Mouse (Mus musculus): ENCODE results near the gene Pafah2. TPM values are rescaled to one million over a fixed set of nuclear protein-coding genes. Genes with fewer than 3 reads are reported as not detected.

Gene Pafah2
- polyA plus RNA-seq, 1 experiment, result 8.9 TPM

DNA sequence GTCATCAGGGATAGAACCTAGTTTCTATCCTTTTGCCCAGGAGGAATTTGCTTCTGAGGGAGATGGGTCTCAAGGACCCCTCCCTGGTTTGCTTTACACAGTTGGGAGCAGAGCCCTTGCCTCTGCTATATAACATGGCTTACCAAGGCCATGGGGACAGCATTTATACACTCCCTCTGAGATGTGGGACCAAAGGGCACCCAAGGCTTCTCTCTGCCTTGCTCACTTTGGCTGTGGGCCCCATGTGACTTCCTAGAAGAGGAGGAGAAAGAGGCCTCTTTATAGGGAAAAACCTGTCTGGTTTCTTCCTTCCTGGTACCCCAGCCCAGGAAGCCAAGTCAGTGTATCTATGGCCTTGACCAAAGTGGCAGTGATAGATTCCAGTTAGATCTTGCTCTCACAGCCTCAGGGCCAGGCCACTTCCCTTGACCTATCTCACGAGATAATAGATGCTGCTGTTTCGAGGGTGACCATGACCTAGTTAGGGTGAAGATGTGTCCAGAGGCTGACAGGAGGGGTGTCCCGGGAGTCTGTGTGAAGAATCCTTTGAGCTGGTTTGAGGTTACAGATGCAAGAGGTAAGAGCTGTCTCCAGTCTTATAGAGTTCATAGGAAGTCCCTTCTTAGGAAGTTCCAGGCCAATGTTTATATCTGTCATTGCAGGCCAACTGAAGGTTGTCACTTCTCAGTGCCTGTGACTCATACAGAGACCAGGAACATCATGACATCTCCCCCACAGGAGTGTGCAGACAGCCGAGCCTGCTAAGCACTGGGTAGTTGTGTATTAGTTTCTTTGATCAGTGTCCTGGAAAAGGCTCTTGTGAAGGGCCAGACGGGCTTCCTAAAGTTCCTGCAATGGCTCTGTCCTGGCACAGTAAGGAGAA, 42.4 kb upstream of the Pafah2 start:
- no peak for TF ChIP-seq POLR2A (IDR thresholded peaks at IDR 0.05; ENCODE audit: extremely low read depth, insufficient read depth, low read length)
- no peak for TF ChIP-seq CTCF (IDR thresholded peaks at IDR 0.05; ENCODE audit: extremely low read depth, insufficient read depth, low read length)
- Histone ChIP-seq H3K4me1 (ENCODE audit: control insufficient read depth, insufficient read depth, low read length) (no peaks in the 10 kb centered on the region), H3K27ac (ENCODE audit: insufficient read depth, low read length) (no peak overlapping the region), H3K4me3 (ENCODE audit: insufficient read depth, low read length) (no peak overlapping the region)

DNA sequence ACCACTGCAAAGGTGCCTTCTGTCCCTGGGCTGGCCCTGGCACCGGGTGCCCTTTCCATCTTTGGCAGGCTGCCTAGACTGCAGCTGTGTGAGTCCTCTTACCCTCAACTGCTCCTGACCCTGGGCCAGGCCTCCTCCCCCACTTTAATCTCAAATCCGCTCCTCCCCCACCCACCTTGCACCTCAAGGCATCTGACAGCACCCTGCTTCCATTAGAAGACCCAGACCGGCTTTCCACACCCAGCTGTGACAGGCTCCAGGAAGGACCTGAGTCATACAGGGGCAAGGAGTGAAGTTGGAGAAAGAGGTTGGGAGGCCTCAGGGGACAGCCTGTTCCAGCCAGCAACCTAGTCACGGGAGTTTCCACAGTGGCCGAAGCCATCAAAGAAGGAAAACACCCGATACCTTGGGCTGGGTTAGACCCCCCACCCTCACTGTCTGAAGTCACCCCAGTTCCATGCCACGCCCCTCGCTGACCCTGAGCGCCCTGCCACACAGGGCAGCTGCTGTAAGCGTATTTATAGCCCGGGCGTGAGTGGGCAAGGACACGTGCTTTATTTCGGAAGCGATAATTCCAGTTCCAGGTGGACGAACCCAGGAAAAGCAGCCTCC, 40.2 kb upstream of the Pafah2 start:
- H3K27ac ChIP-seq (ENCODE audit: insufficient read depth, low read length), result no peak overlapping the region
- H3K4me1 ChIP-seq (ENCODE audit: control insufficient read depth, insufficient read depth, low read length), result no peaks in the 10 kb centered on the region
- H3K4me3 ChIP-seq (ENCODE audit: insufficient read depth, low read length), result no peak overlapping the region
- TF ChIP-seq CTCF (IDR thresholded peaks at IDR 0.05; ENCODE audit: extremely low read depth, insufficient read depth, low read length), result no peak
- TF ChIP-seq POLR2A (IDR thresholded peaks at IDR 0.05; ENCODE audit: extremely low read depth, insufficient read depth, low read length), result no peak

- TF ChIP-seq POLR2A (IDR thresholded peaks at IDR 0.05; ENCODE audit: extremely low read depth, insufficient read depth, low read length) (no peak), CTCF (IDR thresholded peaks at IDR 0.05; ENCODE audit: extremely low read depth, insufficient read depth, low read length) (peak; percentile 91)
- Histone ChIP-seq H3K27ac (ENCODE audit: insufficient read depth, low read length) (no peak overlapping the region), H3K4me3 (ENCODE audit: insufficient read depth, low read length) (no peak overlapping the region), H3K4me1 (ENCODE audit: control insufficient read depth, insufficient read depth, low read length) (no peaks in the 10 kb centered on the region)
Observed at GRCm38 (mm10) chr4:134356591-134357460, 39.3 kb upstream of the Pafah2 start.

DNA sequence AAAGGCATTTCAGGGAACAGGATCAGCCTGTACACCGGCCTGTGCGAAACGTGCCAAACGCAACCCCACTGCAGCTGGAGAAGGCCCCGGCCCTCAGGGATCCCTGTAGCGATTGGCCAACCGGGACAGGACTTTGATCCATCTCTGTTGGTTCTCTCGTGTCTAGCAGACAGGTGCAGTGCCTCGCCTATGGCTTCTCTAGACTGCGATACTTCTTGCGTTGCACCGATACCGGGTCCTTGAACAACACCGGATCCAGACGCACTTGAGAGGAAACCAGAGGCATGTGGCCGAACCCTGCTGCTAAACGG, 38.7 kb upstream of the Pafah2 start:
- H3K4me3 ChIP-seq (ENCODE audit: insufficient read depth, low read length), result no peak overlapping the region
- no peaks in the 10 kb centered on the region for H3K4me1 ChIP-seq (ENCODE audit: control insufficient read depth, insufficient read depth, low read length)
- TF ChIP-seq CTCF (IDR thresholded peaks at IDR 0.05; ENCODE audit: extremely low read depth, insufficient read depth, low read length) (no peak), POLR2A (IDR thresholded peaks at IDR 0.05; ENCODE audit: extremely low read depth, insufficient read depth, low read length) (no peak)
- H3K27ac ChIP-seq (ENCODE audit: insufficient read depth, low read length), result no peak overlapping the region

GRCm38 (mm10) chr4:134359649-134360048, 36.5 kb upstream of the Pafah2 start:
- no peak for TF ChIP-seq CTCF (IDR thresholded peaks at IDR 0.05; ENCODE audit: extremely low read depth, insufficient read depth, low read length)
- no peak for TF ChIP-seq POLR2A (IDR thresholded peaks at IDR 0.05; ENCODE audit: extremely low read depth, insufficient read depth, low read length)

GRCm38 (mm10) chr4:134361215-134361614, 34.9 kb upstream of the Pafah2 start:
- Histone ChIP-seq H3K4me3 (ENCODE audit: insufficient read depth, low read length) (no peak overlapping the region), H3K4me1 (ENCODE audit: control insufficient read depth, insufficient read depth, low read length) (0 out of 2 replicates have a peak, but pooled peaks cover 1% of the 10 kb centered on the region), H3K27ac (ENCODE audit: insufficient read depth, low read length) (no peak overlapping the region)
- TF ChIP-seq POLR2A (IDR thresholded peaks at IDR 0.05; ENCODE audit: extremely low read depth, insufficient read depth, low read length), result no peak
- TF ChIP-seq CTCF (IDR thresholded peaks at IDR 0.05; ENCODE audit: extremely low read depth, insufficient read depth, low read length), result no peak

More at GRCm38 (mm10) chr4:134359649-134360048, 36.5 kb upstream of the Pafah2 start:
- Histone ChIP-seq H3K4me1 (ENCODE audit: control insufficient read depth, insufficient read depth, low read length) (no peaks in the 10 kb centered on the region), H3K27ac (ENCODE audit: insufficient read depth, low read length) (no peak overlapping the region), H3K4me3 (ENCODE audit: insufficient read depth, low read length) (no peak overlapping the region)

DNA sequence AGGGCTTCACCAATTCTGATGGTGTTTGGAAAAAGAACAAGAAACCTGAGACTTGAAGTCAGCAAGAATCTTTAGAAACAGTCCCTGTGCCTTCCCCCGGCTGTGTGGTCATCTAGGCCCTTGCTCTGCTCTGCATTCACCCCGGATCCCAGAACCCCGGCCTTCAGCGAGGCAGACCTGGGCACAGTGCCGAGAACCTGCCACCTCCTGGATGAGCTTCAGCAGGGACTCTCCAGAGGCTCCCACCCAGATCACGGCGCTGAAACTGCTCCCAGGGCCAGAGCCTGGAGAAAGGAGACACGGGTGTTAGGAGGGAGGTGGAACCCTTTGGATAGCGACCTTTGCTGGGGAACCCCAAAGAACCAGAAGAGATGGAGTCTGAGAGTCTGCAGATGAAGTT, 34.0 kb upstream of the Pafah2 start:
- 0 out of 2 replicates have a peak, but pooled peaks cover 1% of the 10 kb centered on the region for H3K4me1 ChIP-seq (ENCODE audit: control insufficient read depth, insufficient read depth, low read length)
- TF ChIP-seq CTCF (IDR thresholded peaks at IDR 0.05; ENCODE audit: extremely low read depth, insufficient read depth, low read length), result no peak
- TF ChIP-seq POLR2A (IDR thresholded peaks at IDR 0.05; ENCODE audit: extremely low read depth, insufficient read depth, low read length), result no peak
- H3K4me3 ChIP-seq (ENCODE audit: insufficient read depth, low read length), result no peak overlapping the region
- H3K27ac ChIP-seq (ENCODE audit: insufficient read depth, low read length), result no peak overlapping the region

- H3K4me3 ChIP-seq (ENCODE audit: insufficient read depth, low read length), result no peak overlapping the region
- H3K27ac ChIP-seq (ENCODE audit: insufficient read depth, low read length), result no peak overlapping the region
- TF ChIP-seq CTCF (IDR thresholded peaks at IDR 0.05; ENCODE audit: extremely low read depth, insufficient read depth, low read length) (no peak), POLR2A (IDR thresholded peaks at IDR 0.05; ENCODE audit: extremely low read depth, insufficient read depth, low read length) (no peak)
- H3K4me1 ChIP-seq (ENCODE audit: control insufficient read depth, insufficient read depth, low read length), result 0 out of 2 replicates have a peak, but pooled peaks cover 1% of the 10 kb centered on the region
Observed at GRCm38 (mm10) chr4:134362586-134362985, 33.5 kb upstream of the Pafah2 start.

DNA sequence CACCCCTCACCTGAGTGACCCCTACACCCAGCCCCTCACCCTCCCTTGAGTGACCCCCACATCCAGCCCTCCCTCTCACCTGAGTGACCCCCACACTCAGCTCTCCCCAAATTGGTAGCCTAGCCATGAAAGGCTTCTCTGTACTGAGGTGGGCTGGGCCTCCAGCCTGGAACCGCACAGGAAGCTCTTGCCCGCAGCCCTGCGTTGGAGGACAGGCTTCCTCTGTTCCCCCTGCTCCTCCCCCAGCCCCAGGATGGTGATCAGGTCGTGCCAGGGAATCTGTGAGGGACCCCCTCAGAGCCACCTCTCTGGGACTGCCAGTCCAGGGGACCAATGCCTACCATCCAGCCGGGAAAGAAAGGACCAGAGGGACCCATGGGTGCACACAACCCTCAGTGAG, 30.8 kb upstream of the Pafah2 start:
- TF ChIP-seq POLR2A (IDR thresholded peaks at IDR 0.05; ENCODE audit: extremely low read depth, insufficient read depth, low read length), result no peak
- no peak for TF ChIP-seq CTCF (IDR thresholded peaks at IDR 0.05; ENCODE audit: extremely low read depth, insufficient read depth, low read length)
- Histone ChIP-seq H3K4me3 (ENCODE audit: insufficient read depth, low read length) (no peak overlapping the region), H3K4me1 (ENCODE audit: control insufficient read depth, insufficient read depth, low read length) (0 out of 2 replicates have a peak, but pooled peaks cover 3% of the 10 kb centered on the region), H3K27ac (ENCODE audit: insufficient read depth, low read length) (no peak overlapping the region)
